Comparison of ENCODE assay signal across 7 mouse cellular contexts in genomic region chr7:115568821-115569240, GRCm38 (mm10).
DNase-seq lines count a peak whose midpoint lies in the region; ATAC-seq lines count a peak whose summit lies in the region.

No protein-coding gene starts in this region.

- H3K9me3 ChIP-seq in limb, embryonic 13.5 days, result no peaks in the 10 kb centered on the region

- H3K4me2 ChIP-seq in limb, embryonic 13.5 days (replicated peaks), result peak overlapping the region; percentile 23; the same call in 1 of the 2 replicates

- 0 out of 2 replicates have a peak overlapping the region, but pooled peaks have one; percentile 45 for H3K27ac ChIP-seq in limb, embryonic 13.5 days

- no peaks in the 10 kb centered on the region for H3K27me3 ChIP-seq in limb, embryonic 13.5 days

- no peaks in the 10 kb centered on the region for H3K36me3 ChIP-seq in limb, embryonic 13.5 days

- peak; percentile 59; the same call in 1 of the 2 replicates for ATAC-seq in limb, embryonic 13.5 days (ENCODE audit: low FRiP score, low read depth)
- no peak for ATAC-seq in granulocyte monocyte progenitor cell, adult 5-6 weeks (replicated peaks; ENCODE audit: poor library complexity, severe bottlenecking)

- peaks cover 28% of the 10 kb centered on the region for H3K4me1 ChIP-seq in limb, embryonic 13.5 days

- H3K9ac ChIP-seq in limb, embryonic 13.5 days, result 0 out of 2 replicates have a peak overlapping the region, but pooled peaks have one; percentile 43

- peak; percentile 70 for DNase-seq in Muller cell, postnatal 12 days (ENCODE audit: inconsistent ontology term)
- peak; percentile 17 for DNase-seq in R1 (ENCODE audit: low read depth, low spot score)
- peak; percentile 18 for DNase-seq in gastrocnemius, postnatal 10 days
- DNase-seq in spleen, adult 12 weeks (ENCODE audit: low spot score), result no peak
- DNase-seq in lung, adult 18-20 months, result no peak

- H3K4me3 ChIP-seq in limb, embryonic 13.5 days, result no peak overlapping the region

- WGBS in limb, embryonic 13.5 days, result 20% methylated on average over 9 of the region's 9 CpGs

Comparison
In these comparisons a context has a peak if more than half of its experiments do, and no peak if none do; other contexts are left out.
1. DNase-seq: peak in Muller cell, postnatal 12 days (single experiment), R1 (single experiment) and gastrocnemius, postnatal 10 days (single experiment); none in spleen, adult 12 weeks (single experiment) and lung, adult 18-20 months (0 of 2).